Mouse (Mus musculus) intestine, embryonic 16.5 days (tissue): ENCODE data around the gene Nudt8. TPM values are rescaled to one million over a fixed set of nuclear protein-coding genes. Genes with fewer than 3 reads are reported as not detected.
"Not testable (repeated sequence)": the region's sequence is repeated elsewhere in the genome, so short reads cannot be mapped to it uniquely, and the experiment has no call there.

Experiments
- ATAC-seq: fragments of 200-750 bp; cut with Nextera tagmentation; 2 replicates; pipeline ENCODE4 v1.8.0; 2017; ENCODE audit warnings: moderate TSS enrichment, moderate library complexity
- H3K27ac ChIP-seq: fragments of 300-500 bp; sonication (generic); 2 replicates; pipeline ENCODE4 v1.5.1; 2014; ENCODE audit warnings: mild to moderate bottlenecking, low read length
- H3K27me3 ChIP-seq: fragments of 300-500 bp; sonication (generic); replicated peaks from 2 replicates; pipeline ENCODE4 v1.6.1; 2014; ENCODE audit warnings: low read length, control low read depth, mixed read lengths; ENCODE audit not compliant: control insufficient read depth, insufficient read depth
- H3K36me3 ChIP-seq: fragments of 300-500 bp; sonication (generic); 2 replicates; pipeline ENCODE4 v1.6.1; 2014; ENCODE audit warnings: low read length, control low read depth; ENCODE audit not compliant: control insufficient read depth, insufficient read depth
- H3K4me1 ChIP-seq: fragments of 300-500 bp; sonication (generic); 2 replicates; pipeline ENCODE4 v1.6.1; 2014; ENCODE audit warnings: low read length, control low read depth, mixed read lengths; ENCODE audit not compliant: control insufficient read depth, insufficient read depth
- H3K4me2 ChIP-seq: fragments of 300-500 bp; sonication (generic); 2 replicates; pipeline ENCODE4 v1.6.1; 2014; ENCODE audit warnings: low read depth, low read length, control low read depth
- H3K4me3 ChIP-seq: fragments of 300-500 bp; sonication (generic); 2 replicates; pipeline ENCODE4 v1.5.1; 2014; ENCODE audit warnings: mild to moderate bottlenecking, low read length
- H3K9ac ChIP-seq: fragments of 300-500 bp; sonication (generic); 2 replicates; pipeline ENCODE4 v1.6.1; 2014; ENCODE audit warnings: low read depth, low read length
- H3K9me3 ChIP-seq: fragments of 300-500 bp; sonication (generic); 2 replicates; pipeline ENCODE4 v1.6.1; 2016; ENCODE audit warnings: low read length, control low read depth; ENCODE audit not compliant: control insufficient read depth
- WGBS: fragments of 180-500 bp; shearing (Covaris S2); extraction: QIAGEN DNeasy Blood & Tissue Kit; methylation state at CpG from one replicate; pipeline ENCODE4 v1.1.7; 2014; 5-methylcytosine and 5-hydroxymethylcytosine counted together
- polyA plus RNA-seq: library from polyadenylated mRNA; unstranded; fragments of >200 nt; fragmentation: Nextera tagmentation; extraction: Ambion mirVana; gene quantifications from 2 replicates; pipeline ENCODE4 v1.2.1, GENCODE M21; 2015

Gene Nudt8
- polyA plus RNA-seq, 1 experiment from 2014 or later = 40.9 TPM

- H3K27me3 ChIP-seq, ATAC-seq, H3K9ac ChIP-seq, H3K27ac ChIP-seq, H3K4me1 ChIP-seq, H3K4me2 ChIP-seq, H3K9me3 ChIP-seq, H3K36me3 ChIP-seq, H3K4me3 ChIP-seq: not testable (repeated sequence)
- WGBS = 81% methylated on average over 6 of the region's 6 CpGs
Measured at GRCm38 (mm10) chr19:3961805-3962204, 38.6 kb upstream of the Nudt8 start.

- WGBS = 19% methylated on average over 2 of the region's 2 CpGs
- no peak overlapping the region for H3K9ac ChIP-seq
- H3K36me3 ChIP-seq = no peaks in the 10 kb centered on the region
Measured at GRCm38 (mm10) chr19:3962469-3962868, 37.9 kb upstream of the Nudt8 start.

DNA sequence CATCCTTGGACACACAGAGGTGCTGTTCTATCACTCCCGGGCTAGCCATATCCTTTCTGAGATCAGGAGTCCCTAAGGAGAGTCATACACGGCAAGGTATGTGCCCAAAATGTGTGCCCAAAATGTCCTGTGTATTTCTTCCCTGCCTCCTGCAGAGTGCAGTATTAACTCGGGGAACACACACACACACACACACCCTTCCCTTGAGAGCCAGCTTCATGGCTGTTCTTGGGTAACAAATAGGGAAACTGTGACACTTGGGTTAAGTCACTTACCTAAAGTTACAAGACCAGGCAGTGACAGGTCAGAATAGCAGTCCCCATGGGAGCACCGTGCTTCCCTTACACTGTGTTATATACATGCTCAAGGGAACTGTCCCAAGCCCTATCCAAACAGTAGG lies 36.4 kb upstream of the Nudt8 start:
- Histone ChIP-seq H3K9me3 (no peaks in the 10 kb centered on the region), H3K4me1 (no peaks in the 10 kb centered on the region), H3K27ac (no peak overlapping the region), H3K27me3 (no peaks in the 10 kb centered on the region), H3K9ac (no peak overlapping the region), H3K36me3 (no peaks in the 10 kb centered on the region), H3K4me2 (no peak overlapping the region), H3K4me3 (no peak overlapping the region)
- ATAC-seq = no peak
- WGBS = 69% methylated on average over 4 of the region's 4 CpGs

More at GRCm38 (mm10) chr19:3962469-3962868, 37.9 kb upstream of the Nudt8 start:
- H3K9me3 ChIP-seq = no peaks in the 10 kb centered on the region
- H3K4me2 ChIP-seq = no peak overlapping the region
- no peak overlapping the region for H3K4me3 ChIP-seq
- no peak for ATAC-seq
- no peaks in the 10 kb centered on the region for H3K27me3 ChIP-seq
- H3K27ac ChIP-seq = no peak overlapping the region
- H3K4me1 ChIP-seq = no peaks in the 10 kb centered on the region

DNA sequence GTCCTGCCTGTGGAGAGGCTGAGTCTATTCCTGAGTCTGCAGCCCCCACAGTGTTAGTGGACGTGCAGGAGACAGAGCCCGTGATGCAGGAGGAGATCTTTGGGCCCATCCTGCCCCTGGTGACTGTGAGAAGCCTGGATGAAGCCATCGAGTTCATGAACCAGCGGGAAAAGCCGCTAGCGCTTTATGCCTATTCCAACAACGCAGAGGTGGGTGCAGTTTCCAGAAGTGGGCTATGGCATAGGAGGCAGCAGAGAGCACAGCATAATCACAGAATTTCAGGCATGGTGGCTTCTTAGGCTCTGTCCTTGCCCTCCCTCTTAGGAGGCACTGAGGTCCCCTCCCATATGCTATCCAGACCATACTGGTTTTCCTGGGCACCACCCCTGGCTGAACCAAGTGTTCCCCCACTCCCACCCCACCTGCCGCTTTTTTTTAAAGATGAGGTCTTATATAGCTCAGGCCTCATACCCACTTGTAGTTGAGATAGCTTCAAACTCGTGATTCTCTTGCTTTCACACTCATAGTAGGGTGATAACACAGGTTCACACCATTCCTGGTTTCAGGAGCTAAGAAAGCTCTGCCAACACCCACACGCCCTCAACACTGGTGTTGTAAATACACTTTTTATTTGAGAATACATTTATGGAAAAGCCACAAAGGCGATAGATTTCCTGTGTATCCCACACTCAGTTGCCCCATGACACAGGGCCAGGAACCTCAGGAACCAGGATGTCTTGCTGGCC lies 33.9 kb upstream of the Nudt8 start:
- H3K9me3 ChIP-seq = no peaks in the 10 kb centered on the region

GRCm38 (mm10) chr19:3967258-3967657 lies 33.1 kb upstream of the Nudt8 start:
- H3K4me1 ChIP-seq = peaks cover 3% of the 10 kb centered on the region; the same call in 1 of the 2 replicates
- H3K4me3 ChIP-seq = no peak overlapping the region
- H3K9me3 ChIP-seq = no peaks in the 10 kb centered on the region
- H3K4me2 ChIP-seq = no peak overlapping the region
- no peaks in the 10 kb centered on the region for H3K36me3 ChIP-seq
- no peak overlapping the region for H3K27ac ChIP-seq
- ATAC-seq = no peak
- no peak overlapping the region for H3K9ac ChIP-seq
- H3K27me3 ChIP-seq = no peaks in the 10 kb centered on the region
- 63% methylated on average over 3 of the region's 3 CpGs for WGBS

More for the DNA sequence above, 33.9 kb upstream of the Nudt8 start:
- Histone ChIP-seq H3K4me3 (no peak overlapping the region), H3K27me3 (no peaks in the 10 kb centered on the region), H3K36me3 (no peaks in the 10 kb centered on the region), H3K4me1 (0 out of 2 replicates have a peak, but pooled peaks cover 3% of the 10 kb centered on the region), H3K9ac (no peak overlapping the region), H3K4me2 (no peak overlapping the region), H3K27ac (no peak overlapping the region)
- WGBS = 74% methylated on average over 11 of the region's 11 CpGs
- ATAC-seq = no peak

GRCm38 (mm10) chr19:3972229-3972628 lies 28.2 kb upstream of the Nudt8 start, which contains the start of gene Aldh3b2:
Gene Aldh3b2, plus strand, starts transcription at chr19:3972328.
- Histone ChIP-seq H3K4me2 (no peak within 1 kb of the TSS), H3K9me3 (no peaks in the 10 kb centered on the region), H3K27ac (no peak within 1 kb of the TSS), H3K9ac (no peak within 1 kb of the TSS), H3K36me3 (no peaks in the 10 kb centered on the region), H3K4me1 (peaks cover 6% of the 10 kb centered on the region; the same call in 1 of the 2 replicates), H3K4me3 (no peak within 1 kb of the TSS), H3K27me3 (no peaks in the 10 kb centered on the region)
- WGBS = 26% methylated on average over 9 of the region's 9 CpGs
- peak; percentile 90 for ATAC-seq

GRCm38 (mm10) chr19:3974608-3975007 lies 25.8 kb upstream of the Nudt8 start:
- not testable (repeated sequence) for H3K27ac ChIP-seq, H3K4me2 ChIP-seq, H3K9ac ChIP-seq, H3K9me3 ChIP-seq, H3K4me1 ChIP-seq, H3K36me3 ChIP-seq, H3K4me3 ChIP-seq, ATAC-seq, H3K27me3 ChIP-seq
- WGBS = 93% methylated on average over 6 of the region's 6 CpGs

GRCm38 (mm10) chr19:3975866-3976265 lies 24.5 kb upstream of the Nudt8 start:
- Histone ChIP-seq H3K27ac (no peak overlapping the region), H3K4me1 (peaks cover 3% of the 10 kb centered on the region; the same call in 1 of the 2 replicates), H3K27me3 (no peaks in the 10 kb centered on the region), H3K36me3 (no peaks in the 10 kb centered on the region), H3K4me2 (no peak overlapping the region), H3K9ac (no peak overlapping the region), H3K9me3 (no peaks in the 10 kb centered on the region), H3K4me3 (no peak overlapping the region)
- ATAC-seq = no peak
- WGBS = 67% methylated on average over 2 of the region's 2 CpGs

DNA sequence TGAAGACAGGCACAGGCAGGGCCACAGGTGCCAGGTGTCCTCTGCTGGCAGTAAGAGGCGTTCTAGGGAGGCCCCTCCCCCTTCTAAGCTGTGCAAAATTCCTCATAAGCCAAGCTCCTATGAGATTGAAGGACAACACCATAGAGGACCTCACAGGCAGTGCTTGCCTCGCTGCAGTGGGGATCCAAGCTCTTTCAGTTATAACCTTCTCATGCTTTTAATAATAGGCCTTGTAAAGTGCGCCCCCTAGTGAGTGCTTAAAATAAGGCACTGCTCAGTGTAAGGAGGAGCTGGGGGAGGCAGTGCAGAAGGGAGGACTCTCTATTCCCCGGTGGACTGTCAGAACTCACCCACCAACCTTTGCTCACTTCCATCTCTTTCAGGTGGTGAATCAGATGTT lies 20.1 kb upstream of the Nudt8 start:
- no peak overlapping the region for H3K4me2 ChIP-seq
- H3K9me3 ChIP-seq = no peaks in the 10 kb centered on the region
- H3K27ac ChIP-seq = no peak overlapping the region
- 11% methylated on average over 4 of the region's 4 CpGs for WGBS
- no peak overlapping the region for H3K4me3 ChIP-seq
- H3K27me3 ChIP-seq = no peaks in the 10 kb centered on the region
- H3K4me1 ChIP-seq = no peaks in the 10 kb centered on the region; the same call in 1 of the 2 replicates
- no peak overlapping the region for H3K9ac ChIP-seq
- H3K36me3 ChIP-seq = no peaks in the 10 kb centered on the region
- peak; percentile 69; the same call in 1 of the 2 replicates for ATAC-seq
